Mouse (Mus musculus): Measurements from ENCODE around the gene Fbxl20. TPM values are rescaled to one million over a fixed set of nuclear protein-coding genes. Genes with fewer than 3 reads are reported as not detected.

Fbxl20 gene
- total RNA-seq, 2 experiments from 2014 or later = 33.2 to 33.6 TPM

DNA sequence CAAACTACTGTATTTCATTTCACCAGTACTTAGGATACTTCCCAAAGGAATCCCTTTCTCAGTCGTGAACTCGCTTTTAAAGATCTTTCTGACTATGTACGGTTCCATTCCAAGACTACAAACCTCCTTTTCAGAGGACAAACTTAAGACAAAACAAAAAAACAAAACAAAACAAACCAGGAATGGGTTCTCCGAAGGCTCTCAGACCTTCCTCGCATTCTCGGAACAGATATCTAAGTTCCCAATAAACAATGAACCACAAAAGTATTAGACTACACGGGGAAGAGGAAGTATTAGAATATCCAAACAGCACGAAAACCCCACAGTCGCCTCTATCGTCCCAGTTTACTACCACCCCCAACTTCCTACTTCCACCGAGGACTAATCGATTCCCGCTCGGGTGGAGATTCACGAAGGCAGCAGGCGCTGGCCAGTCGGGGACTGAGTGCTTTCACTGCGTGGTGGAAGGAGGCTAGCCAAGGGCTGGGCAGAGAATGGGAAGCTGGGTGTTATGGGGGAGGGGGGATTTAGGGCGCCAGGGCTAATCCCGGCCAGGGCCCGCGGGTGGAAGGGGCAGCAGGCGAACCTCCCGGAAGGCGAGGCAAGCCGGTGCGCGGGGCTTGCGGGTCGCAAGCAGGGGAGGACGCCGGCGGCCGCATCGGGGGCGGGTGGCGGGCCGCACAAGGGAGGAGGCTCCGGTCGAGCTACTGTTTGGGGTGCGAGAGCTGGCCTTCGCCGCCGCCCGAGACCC lies 1.5 kb downstream of the Fbxl20 start:
- DNase-seq (ENCODE audit: extremely low spot score in 1 of 2, low spot score in 2 of 2) = peak in 1 of 2 experiments; percentile 37
- TF ChIP-seq CTCF (IDR thresholded peaks at IDR 0.05) = no peak
- Histone ChIP-seq H3K4me3 (peak overlapping the region; percentile 88), H3K27ac (peak overlapping the region; percentile 99)
- intact Hi-C loops (cut with DNase I) = loop anchor here (10.0 kb wide), 1 partner anchor 114 kb away; no protein-coding TSS in a partner anchor

- intact Hi-C loops (cut with DNase I) = loop anchor here (10.0 kb wide), 1 partner anchor 111 kb away; no protein-coding TSS in a partner anchor
- DNase-seq (ENCODE audit: extremely low spot score in 1 of 2, low spot score in 2 of 2) = no peak
- no peak overlapping the region for H3K27ac ChIP-seq
- no peak overlapping the region for H3K4me3 ChIP-seq
- no peak for TF ChIP-seq CTCF (IDR thresholded peaks at IDR 0.05)
Observed at GRCm38 (mm10) chr11:98145856-98146255, 4.3 kb downstream of the Fbxl20 start.

DNA sequence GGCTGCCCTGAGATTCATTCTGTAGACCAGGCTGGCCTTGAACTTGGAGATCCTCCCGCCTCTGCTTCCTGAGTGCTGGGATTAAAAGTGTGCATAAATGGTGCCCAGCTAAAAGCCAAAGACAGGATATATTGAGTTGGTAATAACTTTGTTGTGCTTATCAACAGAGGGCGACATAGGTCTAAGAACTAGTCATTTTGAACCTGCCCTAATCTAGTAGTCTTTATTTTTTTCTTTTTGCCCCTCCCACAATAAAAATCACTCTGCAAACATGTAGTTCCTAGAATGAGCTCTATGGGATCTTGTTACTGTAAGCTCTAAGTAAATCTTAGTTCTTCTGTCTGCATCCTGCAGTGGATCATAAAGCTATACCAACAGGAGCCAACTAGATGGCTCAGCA lies 7.7 kb downstream of the Fbxl20 start:
- intact Hi-C loops (cut with DNase I) = loop anchor here (10.0 kb wide), 1 partner anchor 108 kb away; no protein-coding TSS in a partner anchor
- no peak for TF ChIP-seq CTCF (IDR thresholded peaks at IDR 0.05)
- no peak overlapping the region for H3K27ac ChIP-seq
- no peak for DNase-seq (ENCODE audit: extremely low spot score in 1 of 2, low spot score in 2 of 2)
- no peak overlapping the region for H3K4me3 ChIP-seq

DNA sequence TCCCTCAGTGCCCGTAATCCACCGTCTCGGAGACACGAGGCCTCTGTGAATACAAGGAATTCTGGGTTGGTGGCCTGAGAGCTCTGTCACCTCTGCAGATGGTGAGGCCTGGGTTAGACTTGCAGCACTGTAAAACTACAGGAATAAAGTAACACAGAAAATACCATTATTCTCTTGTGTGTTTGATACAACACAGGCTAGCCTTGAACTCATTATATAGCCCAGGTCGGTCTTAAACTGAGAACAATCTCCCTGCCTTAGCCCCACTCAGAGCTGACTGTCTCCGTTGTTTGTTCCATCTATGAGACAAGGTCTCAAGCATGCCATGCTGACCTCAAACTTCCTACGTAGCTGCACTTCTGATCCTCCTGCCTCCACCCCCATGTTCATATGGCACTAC lies 11.3 kb downstream of the Fbxl20 start:
- no peak overlapping the region for H3K27ac ChIP-seq
- H3K4me3 ChIP-seq = no peak overlapping the region
- intact Hi-C loops (cut with DNase I) = no loop called here
- DNase-seq (ENCODE audit: extremely low spot score in 1 of 2, low spot score in 2 of 2) = no peak
- no peak for TF ChIP-seq CTCF (IDR thresholded peaks at IDR 0.05)

GRCm38 (mm10) chr11:98137836-98138235 lies 12.4 kb downstream of the Fbxl20 start:
- DNase-seq (ENCODE audit: extremely low spot score in 1 of 2, low spot score in 2 of 2) = no peak
- Histone ChIP-seq H3K27ac (no peak overlapping the region), H3K4me3 (no peak overlapping the region)
- no peak for TF ChIP-seq CTCF (IDR thresholded peaks at IDR 0.05)
- intact Hi-C loops (cut with DNase I) = no loop called here

DNA sequence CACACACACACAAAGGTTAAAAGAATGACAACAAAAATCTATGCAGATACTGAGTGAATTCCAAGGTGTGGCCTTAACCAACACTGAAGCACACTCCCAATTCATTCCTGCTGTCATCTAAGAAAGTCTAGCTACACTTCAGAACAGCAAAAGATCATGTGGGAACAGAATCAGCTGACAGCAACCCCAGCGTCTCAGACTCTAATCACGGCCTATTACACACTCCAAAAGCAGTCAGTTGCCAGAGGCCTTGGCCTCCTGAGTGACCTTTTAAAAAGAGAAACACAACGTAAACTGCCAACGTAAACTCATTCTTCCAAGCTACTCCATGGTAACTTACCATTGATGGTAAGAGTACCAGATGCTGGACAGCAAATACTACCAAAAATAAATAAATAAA lies 15.3 kb downstream of the Fbxl20 start:
- no peak for DNase-seq (ENCODE audit: extremely low spot score in 1 of 2, low spot score in 2 of 2)
- H3K27ac ChIP-seq = no peak overlapping the region
- intact Hi-C loops (cut with DNase I) = no loop called here
- no peak for TF ChIP-seq CTCF (IDR thresholded peaks at IDR 0.05)
- no peak overlapping the region for H3K4me3 ChIP-seq

GRCm38 (mm10) chr11:98123424-98123823 lies 26.8 kb downstream of the Fbxl20 start:
- H3K4me3 ChIP-seq = no peak overlapping the region
- TF ChIP-seq CTCF (IDR thresholded peaks at IDR 0.05) = no peak
- intact Hi-C loops (cut with DNase I) = no loop called here
- DNase-seq (ENCODE audit: extremely low spot score in 1 of 2, low spot score in 2 of 2) = no peak
- no peak overlapping the region for H3K27ac ChIP-seq

DNA sequence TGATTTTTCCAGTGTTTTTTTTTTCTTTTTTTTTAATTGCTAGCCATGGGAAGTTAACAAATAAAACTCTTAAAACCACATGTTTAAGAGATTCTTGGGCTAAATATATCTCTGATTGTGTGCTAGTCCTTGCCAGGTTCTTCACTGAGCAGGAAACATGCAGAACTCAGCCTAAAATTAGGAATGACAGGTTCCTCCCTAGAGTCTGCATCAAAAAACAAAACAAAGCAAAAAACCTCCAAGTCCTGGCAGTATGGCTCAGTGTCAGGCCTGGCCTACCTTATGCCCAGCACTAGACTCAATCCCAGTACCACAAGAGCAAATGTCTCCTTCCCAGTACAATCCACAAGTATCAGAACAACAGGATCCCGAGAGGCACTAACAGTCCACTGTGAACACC lies 35.8 kb downstream of the Fbxl20 start:
- H3K4me3 ChIP-seq = no peak overlapping the region
- no peak overlapping the region for H3K27ac ChIP-seq
- no peak for TF ChIP-seq CTCF (IDR thresholded peaks at IDR 0.05)
- intact Hi-C loops (cut with DNase I) = no loop called here
- DNase-seq (ENCODE audit: extremely low spot score in 1 of 2, low spot score in 2 of 2) = no peak

DNA sequence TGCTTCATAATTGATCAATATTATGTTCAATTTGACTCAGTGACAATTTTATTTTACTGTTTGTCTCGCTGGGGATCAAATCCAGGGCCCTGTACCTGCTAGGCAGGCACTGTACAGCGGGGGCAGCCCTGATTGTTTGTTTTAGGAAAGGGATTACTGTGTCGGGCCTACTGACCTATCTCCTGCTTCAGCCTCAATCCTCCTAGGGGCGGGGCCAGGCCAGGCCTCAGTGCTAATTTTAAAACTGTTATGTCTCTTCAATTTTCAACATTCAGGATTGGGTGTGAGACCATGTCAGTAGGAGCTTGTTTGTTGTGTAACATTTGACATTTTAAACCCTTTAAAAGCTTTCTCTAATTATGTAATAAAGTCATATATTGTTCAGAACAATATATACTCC lies 36.7 kb downstream of the Fbxl20 start:
- no peak overlapping the region for H3K4me3 ChIP-seq
- no peak overlapping the region for H3K27ac ChIP-seq
- intact Hi-C loops (cut with DNase I) = no loop called here
- no peak for DNase-seq (ENCODE audit: extremely low spot score in 1 of 2, low spot score in 2 of 2)
- TF ChIP-seq CTCF (IDR thresholded peaks at IDR 0.05) = no peak

DNA sequence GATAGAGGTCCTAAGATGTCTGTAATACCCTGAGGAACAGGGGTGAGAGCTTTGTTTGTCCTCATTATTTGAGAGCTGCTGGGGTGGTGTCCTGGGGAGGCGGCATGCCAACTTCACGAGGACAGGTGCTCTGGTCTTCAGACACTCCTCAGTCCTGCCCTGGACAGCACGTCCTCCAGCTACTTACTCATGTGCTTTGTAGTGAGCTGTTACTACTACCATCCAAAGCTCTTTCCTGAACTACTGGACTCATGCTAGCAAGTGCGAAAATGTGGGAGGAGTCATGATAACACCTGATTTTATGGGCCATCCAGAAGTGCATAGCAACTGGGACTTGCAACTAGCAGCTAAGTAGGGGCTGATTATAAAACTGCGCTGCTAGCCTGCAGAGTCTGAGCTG lies 40.5 kb downstream of the Fbxl20 start:
- no peak for DNase-seq (ENCODE audit: extremely low spot score in 1 of 2, low spot score in 2 of 2)
- TF ChIP-seq CTCF (IDR thresholded peaks at IDR 0.05) = no peak
- Histone ChIP-seq H3K27ac (no peak overlapping the region), H3K4me3 (no peak overlapping the region)
- intact Hi-C loops (cut with DNase I) = loop anchor here (5.0 kb wide), 1 partner anchor 123 kb away; no protein-coding TSS in a partner anchor

DNA sequence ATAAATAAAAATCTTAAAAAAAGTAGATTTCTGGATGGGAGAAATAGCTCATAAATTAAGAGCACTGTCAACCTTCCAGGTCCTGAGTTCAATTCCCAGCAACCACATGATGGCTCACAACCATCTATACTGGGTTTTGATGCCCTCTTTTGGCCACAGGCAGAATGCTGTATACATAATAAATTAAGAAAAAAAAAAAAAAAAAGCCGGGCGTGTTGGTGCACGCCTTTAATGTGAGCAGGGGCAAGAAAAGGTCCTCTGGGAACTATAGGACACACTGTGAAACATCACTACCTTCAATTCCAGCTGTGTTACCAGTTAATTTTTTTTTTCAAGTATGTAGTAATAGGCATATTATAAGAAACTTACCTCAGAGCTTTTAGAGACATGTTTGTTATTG lies 48.9 kb downstream of the Fbxl20 start:
- DNase-seq (ENCODE audit: extremely low spot score in 1 of 2, low spot score in 2 of 2) = no peak
- H3K4me3 ChIP-seq = no peak overlapping the region
- intact Hi-C loops (cut with DNase I) = no loop called here
- no peak overlapping the region for H3K27ac ChIP-seq
- no peak for TF ChIP-seq CTCF (IDR thresholded peaks at IDR 0.05)

DNA sequence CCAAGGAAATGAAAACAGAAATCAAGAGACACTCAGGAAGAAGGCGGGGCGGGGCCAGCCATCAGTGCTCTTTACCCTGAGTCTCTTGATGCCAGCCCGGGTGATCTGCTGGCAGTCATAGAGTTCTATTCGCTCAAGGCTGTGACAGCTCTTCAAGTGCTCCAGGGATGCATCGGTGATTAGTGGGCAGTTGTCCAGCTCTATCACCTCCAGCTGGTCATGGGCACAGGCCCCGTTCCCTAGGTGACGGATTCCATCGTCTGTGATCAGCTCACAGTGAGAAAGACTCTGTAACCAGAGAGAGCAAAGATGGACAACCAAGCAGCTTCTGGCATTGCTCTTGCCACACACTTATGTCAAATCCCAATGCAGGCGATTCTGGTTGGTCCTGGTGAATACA lies 59.6 kb downstream of the Fbxl20 start:
- Histone ChIP-seq H3K27ac (no peak overlapping the region), H3K4me3 (no peak overlapping the region)
- no peak for DNase-seq (ENCODE audit: extremely low spot score in 1 of 2, low spot score in 2 of 2)
- intact Hi-C loops (cut with DNase I) = no loop called here
- TF ChIP-seq CTCF (IDR thresholded peaks at IDR 0.05) = no peak

DNA sequence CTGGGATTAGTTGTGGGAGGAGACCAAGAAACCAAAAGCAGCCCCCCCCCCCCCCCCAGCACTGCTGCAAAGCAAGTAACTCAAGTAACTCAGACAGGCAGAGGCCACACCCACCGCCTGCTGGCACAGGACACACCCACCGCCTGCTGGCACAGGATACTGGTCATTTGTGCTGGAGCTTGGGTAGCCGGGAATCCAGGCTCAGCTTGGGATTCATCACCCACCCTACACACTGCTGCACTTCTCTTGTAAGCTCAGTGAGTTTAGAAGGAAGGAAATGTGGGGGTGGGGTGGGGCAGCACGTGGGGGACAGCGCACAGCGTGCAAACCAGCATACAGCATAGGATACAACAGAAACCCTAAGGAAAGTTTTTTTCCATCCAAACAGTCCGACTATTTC lies 62.0 kb downstream of the Fbxl20 start:
- no peak overlapping the region for H3K27ac ChIP-seq
- peak in 1 of 2 experiments; percentile 36 for DNase-seq (ENCODE audit: extremely low spot score in 1 of 2, low spot score in 2 of 2)
- no peak overlapping the region for H3K4me3 ChIP-seq
- intact Hi-C loops (cut with DNase I) = no loop called here
- TF ChIP-seq CTCF (IDR thresholded peaks at IDR 0.05) = no peak
